Mouse (Mus musculus) urinary bladder, postnatal 4 days (tissue): ENCODE results near the gene Slc10a1.

Source experiments
- DNase-seq, 2 experiments: peaks; one replicate each; pipeline ENCODE4 v3.0.0; 2021 to 2022; ENCODE audit warnings: low spot score in 2 of 2

Slc10a1 gene

DNA sequence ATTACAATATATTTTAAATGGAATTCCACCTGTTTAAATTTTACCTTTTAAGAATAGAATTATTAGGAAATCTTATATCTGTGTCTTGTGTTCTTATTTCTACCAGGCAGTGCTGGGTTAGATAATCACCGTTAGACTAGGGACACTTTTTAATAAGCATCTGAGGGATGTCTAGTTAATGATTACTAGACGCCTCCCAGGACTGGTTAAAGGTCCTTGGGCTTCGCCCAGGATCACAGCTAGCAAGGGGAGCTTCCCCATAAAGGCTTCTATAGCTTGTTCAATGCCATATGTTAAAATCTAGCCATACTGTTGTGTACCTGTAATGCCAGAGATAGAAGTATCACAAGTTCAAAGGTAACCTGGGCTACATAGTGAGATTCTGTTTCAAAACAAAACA, 39.6 kb downstream of the Slc10a1 start:
- no peak for DNase-seq

- no peak for DNase-seq
Measured at GRCm38 (mm10) chr12:80927518-80927917, 41.0 kb downstream of the Slc10a1 start.

GRCm38 (mm10) chr12:80926550-80926949, 42.0 kb downstream of the Slc10a1 start:
- DNase-seq, result no peak

DNA sequence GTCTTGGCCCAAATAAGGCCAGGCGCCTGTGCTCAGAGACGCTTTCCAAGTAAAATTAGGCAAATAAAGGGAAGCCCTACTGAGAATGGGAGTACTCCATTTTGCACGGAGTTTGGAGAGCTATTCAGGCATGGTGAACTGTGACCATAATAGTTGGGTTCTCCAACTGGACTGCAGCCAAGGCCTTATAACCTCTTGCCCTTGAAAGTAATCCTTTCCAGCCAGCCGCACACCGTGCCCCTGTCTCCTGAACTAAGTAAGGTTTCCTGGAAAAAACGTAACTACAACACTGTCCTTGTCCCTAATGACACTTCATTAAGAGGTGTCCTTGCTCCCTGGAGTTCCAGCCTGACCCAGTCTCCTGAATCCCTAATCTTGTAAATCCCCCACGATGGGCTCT, 42.6 kb downstream of the Slc10a1 start:
- no peak for DNase-seq

DNA sequence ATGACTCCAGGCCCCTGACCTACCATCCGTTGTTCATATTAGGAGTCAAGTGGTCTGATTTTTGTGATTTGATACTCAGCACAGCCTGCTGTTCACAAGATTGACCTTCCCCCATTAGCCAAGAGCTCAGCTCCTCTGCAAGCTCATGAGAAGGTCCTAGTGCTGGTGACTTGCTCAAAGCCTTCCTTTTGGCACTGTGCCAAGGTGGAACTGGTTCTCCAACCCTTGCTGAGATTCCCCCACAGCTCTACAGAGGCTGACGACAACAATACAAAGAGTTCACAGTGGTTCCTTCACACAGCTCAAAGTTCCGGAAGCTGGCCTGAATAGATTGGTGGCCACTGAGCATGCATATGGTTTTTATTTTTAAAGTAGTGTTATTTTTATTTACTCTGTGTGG, 44.3 kb downstream of the Slc10a1 start:
- DNase-seq, result peak; percentile 55 to 71

- DNase-seq, result no peak
Measured at GRCm38 (mm10) chr12:80923602-80924001, 44.9 kb downstream of the Slc10a1 start.

DNA sequence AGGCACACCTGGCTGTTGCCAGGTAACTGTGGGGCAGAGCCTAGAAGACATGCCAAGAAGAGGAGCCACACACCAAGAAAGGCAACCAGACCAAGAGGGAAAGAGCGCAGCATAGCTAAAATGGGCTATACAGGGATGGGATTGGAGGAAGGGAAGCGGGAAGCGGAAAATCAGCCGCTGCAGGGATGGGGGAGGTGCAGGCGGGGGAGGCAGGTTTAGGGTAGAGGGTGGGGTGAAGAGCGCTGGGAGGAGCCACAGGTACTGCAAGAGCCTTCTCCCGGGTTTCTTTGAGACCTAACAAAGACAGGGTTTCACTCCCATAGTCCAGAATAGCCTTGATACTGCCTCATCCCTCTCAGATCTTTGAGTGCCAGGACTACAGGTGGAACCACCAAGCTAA, 45.6 kb downstream of the Slc10a1 start:
- no peak for DNase-seq

DNA sequence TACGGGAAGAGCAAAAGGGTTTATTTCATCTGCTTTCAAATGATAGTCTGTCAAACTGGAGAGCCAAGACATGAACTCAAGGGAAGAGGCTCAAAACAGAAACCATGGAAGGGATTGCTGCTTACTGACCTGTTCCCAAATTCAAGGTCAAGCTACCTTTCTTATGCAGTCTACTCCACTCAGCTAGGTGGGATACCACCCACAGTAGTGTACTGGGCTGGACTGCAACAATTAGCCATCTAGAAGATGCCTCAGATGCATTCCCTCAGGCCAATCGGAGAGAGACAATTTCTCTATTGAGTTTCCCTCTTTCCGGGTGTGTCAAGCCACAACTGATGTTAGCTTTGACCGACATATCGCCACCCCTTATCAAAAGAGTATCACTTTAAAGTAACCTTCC, 47.2 kb downstream of the Slc10a1 start:
- DNase-seq, result no peak

DNA sequence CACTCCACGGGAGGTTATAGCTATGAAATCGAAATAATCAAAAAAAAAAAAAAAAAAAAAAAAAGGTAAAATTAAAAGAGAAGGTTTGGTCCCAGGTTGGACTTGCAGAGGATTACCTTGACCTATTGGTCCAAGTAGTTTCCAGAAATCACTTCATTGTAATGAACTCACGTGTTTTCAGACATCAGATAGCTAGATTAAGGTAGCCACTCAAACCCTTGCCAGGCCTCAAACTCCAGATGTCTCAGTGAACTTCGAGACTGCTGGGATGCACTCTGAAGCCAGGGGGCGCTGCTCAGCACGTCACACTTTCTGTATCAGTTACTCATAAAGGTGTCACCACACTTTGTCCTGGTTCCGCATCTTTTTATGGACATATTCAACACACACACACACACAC, 50.7 kb downstream of the Slc10a1 start:
- DNase-seq, result no peak

DNA sequence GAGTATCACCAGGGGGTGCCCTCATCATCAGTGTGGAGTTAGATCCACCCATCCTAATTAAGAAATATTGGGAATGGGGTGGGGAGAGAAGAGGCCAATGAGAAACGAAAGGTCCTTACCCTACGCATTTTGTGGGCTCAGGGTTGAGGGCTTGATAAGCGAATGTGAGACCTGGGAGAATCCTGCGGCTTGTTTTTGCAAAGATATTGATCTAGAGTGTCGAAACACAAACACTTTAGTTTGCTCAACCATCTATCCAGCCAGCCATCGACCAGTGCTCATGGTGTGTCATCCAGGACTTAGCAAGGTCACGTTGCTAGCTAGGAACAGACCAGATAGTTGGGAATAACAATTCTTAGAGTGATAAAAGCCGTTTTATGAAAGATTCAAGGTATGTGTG, 58.9 kb downstream of the Slc10a1 start:
- DNase-seq, result no peak
